Mouse (Mus musculus) midbrain, embryonic 11.5 days (tissue): ENCODE data around the gene Dscam. TPM values are rescaled to one million over a fixed set of nuclear protein-coding genes. Genes with fewer than 3 reads are reported as not detected.

ENCODE experiments used
- ATAC-seq: fragments of 200-750 bp; cut with Nextera tagmentation; 2 replicates; pipeline ENCODE4 v1.8.0; 2017; ENCODE audit warnings: moderate TSS enrichment, moderate library complexity; ENCODE audit not compliant: low FRiP score
- DNase-seq: peaks from one replicate; pipeline ENCODE4 v3.0.0; 2015; ENCODE audit warnings: low spot score; ENCODE audit errors: missing footprints
- H3K27ac ChIP-seq: fragments of 300-500 bp; sonication (generic); 2 replicates; pipeline ENCODE4 v1.5.1; 2014; ENCODE audit warnings: low read depth, low read length
- H3K27me3 ChIP-seq: fragments of 300-500 bp; sonication (generic); 2 replicates; pipeline ENCODE4 v1.6.1; 2014; ENCODE audit warnings: mild to moderate bottlenecking, low read length, moderate library complexity, mixed read lengths; ENCODE audit not compliant: control insufficient read depth, insufficient read depth
- H3K36me3 ChIP-seq: fragments of 300-500 bp; sonication (generic); 2 replicates; pipeline ENCODE4 v1.6.1; 2014; ENCODE audit warnings: mild to moderate bottlenecking, low read length, moderate library complexity, mixed read lengths; ENCODE audit not compliant: control insufficient read depth, insufficient read depth
- H3K4me1 ChIP-seq: fragments of 300-500 bp; sonication (generic); 2 replicates; pipeline ENCODE4 v1.6.1; 2014; ENCODE audit warnings: low read length; ENCODE audit not compliant: control insufficient read depth, insufficient read depth
- H3K4me2 ChIP-seq: fragments of 300-500 bp; sonication (generic); 2 replicates; pipeline ENCODE4 v1.6.1; 2014; ENCODE audit warnings: mild to moderate bottlenecking, moderate library complexity
- H3K4me3 ChIP-seq: fragments of 300-500 bp; sonication (generic); 2 replicates; pipeline ENCODE4 v1.5.1; 2014; ENCODE audit warnings: low read depth, low read length
- H3K9ac ChIP-seq: fragments of 300-500 bp; sonication (generic); 2 replicates; pipeline ENCODE4 v1.6.1; 2014; ENCODE audit warnings: low read length
- H3K9me3 ChIP-seq: fragments of 300-500 bp; sonication (generic); 2 replicates; pipeline ENCODE4 v1.6.1; 2016; ENCODE audit warnings: low read length; ENCODE audit not compliant: control insufficient read depth
- WGBS: fragments of 180-500 bp; shearing (Covaris S2); extraction: QIAGEN DNeasy Blood & Tissue Kit; methylation state at CpG from one replicate; pipeline ENCODE4 v1.1.7; 2014; 5-methylcytosine and 5-hydroxymethylcytosine counted together
- polyA plus RNA-seq: library from polyadenylated mRNA; unstranded; fragments of >200 nt; fragmentation: Nextera tagmentation; extraction: Ambion mirVana; gene quantifications from 2 replicates; pipeline ENCODE4 v1.2.1, GENCODE M21; 2014

Dscam gene
- polyA plus RNA-seq, 1 experiment from 2014 or later = 2.9 TPM

GRCm38 (mm10) chr16:96926977-96927376, 243.6 kb downstream of the Dscam start:
- H3K9ac ChIP-seq = no peak overlapping the region
- H3K4me1 ChIP-seq = no peaks in the 10 kb centered on the region
- ATAC-seq (no peak), DNase-seq (no peak)
- no peak overlapping the region for H3K4me3 ChIP-seq
- H3K9me3 ChIP-seq = no peaks in the 10 kb centered on the region
- H3K27ac ChIP-seq = no peak overlapping the region
- WGBS = 65% methylated on average over 3 of the region's 3 CpGs
- no peaks in the 10 kb centered on the region for H3K36me3 ChIP-seq
- no peak overlapping the region for H3K4me2 ChIP-seq
- H3K27me3 ChIP-seq = no peaks in the 10 kb centered on the region

GRCm38 (mm10) chr16:96923941-96924340, 246.6 kb downstream of the Dscam start:
- ATAC-seq = no peak
- Histone ChIP-seq H3K4me1 (no peaks in the 10 kb centered on the region), H3K27ac (no peak overlapping the region), H3K27me3 (no peaks in the 10 kb centered on the region), H3K4me2 (no peak overlapping the region), H3K9me3 (no peaks in the 10 kb centered on the region), H3K4me3 (no peak overlapping the region), H3K36me3 (no peaks in the 10 kb centered on the region), H3K9ac (no peak overlapping the region)
- DNase-seq = no peak
- WGBS = 88% methylated on average over 4 of the region's 4 CpGs

GRCm38 (mm10) chr16:96914495-96914894, 256.1 kb downstream of the Dscam start:
- DNase-seq = no peak
- 91% methylated on average over 3 of the region's 3 CpGs for WGBS

DNA sequence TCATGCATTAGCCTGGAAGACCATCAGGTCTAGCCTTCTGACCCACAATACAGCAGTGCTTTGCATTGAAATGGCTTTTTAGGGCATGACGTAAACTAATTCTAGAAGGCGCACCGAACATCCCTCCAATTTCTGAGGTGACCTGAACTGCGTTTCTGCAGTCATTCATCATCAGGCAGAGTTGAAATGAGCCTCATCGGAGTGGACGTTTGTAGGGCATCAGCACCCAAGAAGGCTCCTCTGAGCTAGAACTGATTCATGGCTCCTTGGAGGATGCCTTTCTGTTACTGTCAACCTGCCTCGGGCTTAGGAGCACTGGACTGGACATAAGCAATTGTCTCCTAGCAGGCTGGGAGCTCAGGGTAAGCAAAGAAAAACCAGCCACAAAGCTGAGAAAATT, 257.7 kb downstream of the Dscam start:
- Histone ChIP-seq H3K9ac (no peak overlapping the region), H3K4me1 (no peaks in the 10 kb centered on the region), H3K4me3 (no peak overlapping the region), H3K27ac (no peak overlapping the region), H3K36me3 (no peaks in the 10 kb centered on the region), H3K9me3 (no peaks in the 10 kb centered on the region), H3K4me2 (no peak overlapping the region), H3K27me3 (no peaks in the 10 kb centered on the region)
- ATAC-seq (no peak), DNase-seq (no peak)
- 89% methylated on average over 7 of the region's 7 CpGs for WGBS

More at GRCm38 (mm10) chr16:96914495-96914894, 256.1 kb downstream of the Dscam start:
- H3K9ac ChIP-seq = no peak overlapping the region
- H3K4me3 ChIP-seq = no peak overlapping the region
- H3K27ac ChIP-seq = no peak overlapping the region
- no peak overlapping the region for H3K4me2 ChIP-seq
- no peaks in the 10 kb centered on the region for H3K27me3 ChIP-seq
- ATAC-seq = no peak
- no peaks in the 10 kb centered on the region for H3K36me3 ChIP-seq
- H3K9me3 ChIP-seq = no peaks in the 10 kb centered on the region
- no peaks in the 10 kb centered on the region for H3K4me1 ChIP-seq

- ATAC-seq = no peak
- no peak for DNase-seq
- Histone ChIP-seq H3K9ac (no peak overlapping the region), H3K4me1 (no peaks in the 10 kb centered on the region), H3K4me2 (no peak overlapping the region), H3K4me3 (no peak overlapping the region), H3K27me3 (no peaks in the 10 kb centered on the region), H3K36me3 (no peaks in the 10 kb centered on the region), H3K27ac (no peak overlapping the region), H3K9me3 (no peaks in the 10 kb centered on the region)
- 96% methylated on average over 2 of the region's 2 CpGs for WGBS
Measured at GRCm38 (mm10) chr16:96912103-96912502, 258.4 kb downstream of the Dscam start.

- Histone ChIP-seq H3K4me1 (no peaks in the 10 kb centered on the region), H3K9ac (no peak overlapping the region), H3K4me3 (no peak overlapping the region), H3K9me3 (no peaks in the 10 kb centered on the region), H3K4me2 (no peak overlapping the region), H3K27ac (no peak overlapping the region), H3K27me3 (no peaks in the 10 kb centered on the region), H3K36me3 (no peaks in the 10 kb centered on the region)
- WGBS = 82% methylated on average over 4 of the region's 4 CpGs
- no peak for DNase-seq
- ATAC-seq = no peak
Measured at GRCm38 (mm10) chr16:96910405-96911164, 260.0 kb downstream of the Dscam start.

GRCm38 (mm10) chr16:96907818-96908217, 262.7 kb downstream of the Dscam start:
- no peaks in the 10 kb centered on the region for H3K9me3 ChIP-seq
- H3K36me3 ChIP-seq = no peaks in the 10 kb centered on the region
- H3K4me1 ChIP-seq = no peaks in the 10 kb centered on the region
- no peak overlapping the region for H3K9ac ChIP-seq
- DNase-seq (no peak), ATAC-seq (no peak)
- H3K27me3 ChIP-seq = no peaks in the 10 kb centered on the region
- H3K4me3 ChIP-seq = no peak overlapping the region
- 89% methylated on average over 1 of the region's 1 CpGs for WGBS
- no peak overlapping the region for H3K4me2 ChIP-seq
- no peak overlapping the region for H3K27ac ChIP-seq

DNA sequence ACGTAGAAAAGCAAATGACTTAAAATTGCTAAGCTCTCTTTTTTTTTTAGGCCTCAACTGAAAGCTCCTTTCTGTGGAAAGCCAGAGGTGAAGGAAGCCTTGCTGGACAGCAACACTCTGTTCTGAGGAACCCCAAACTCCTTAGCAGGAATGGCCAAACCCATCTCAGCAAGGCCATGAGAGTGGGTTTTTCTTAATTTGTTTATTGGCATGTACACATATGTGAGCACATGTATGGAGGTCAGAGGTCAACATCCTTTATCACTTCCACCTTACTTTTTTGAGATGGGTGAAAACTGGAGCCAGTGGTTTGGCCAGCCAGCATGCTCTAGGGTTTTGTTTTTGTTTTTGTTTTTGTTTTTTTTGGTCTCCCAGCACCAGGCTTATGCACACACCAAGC, 263.5 kb downstream of the Dscam start:
- no peaks in the 10 kb centered on the region for H3K4me1 ChIP-seq
- no peak overlapping the region for H3K4me3 ChIP-seq
- no peak overlapping the region for H3K27ac ChIP-seq
- 86% methylated on average over 1 of the region's 1 CpGs for WGBS
- H3K9ac ChIP-seq = no peak overlapping the region
- H3K4me2 ChIP-seq = no peak overlapping the region
- DNase-seq = no peak
- no peaks in the 10 kb centered on the region for H3K27me3 ChIP-seq
- H3K36me3 ChIP-seq = no peaks in the 10 kb centered on the region
- H3K9me3 ChIP-seq = no peaks in the 10 kb centered on the region
- no peak for ATAC-seq

DNA sequence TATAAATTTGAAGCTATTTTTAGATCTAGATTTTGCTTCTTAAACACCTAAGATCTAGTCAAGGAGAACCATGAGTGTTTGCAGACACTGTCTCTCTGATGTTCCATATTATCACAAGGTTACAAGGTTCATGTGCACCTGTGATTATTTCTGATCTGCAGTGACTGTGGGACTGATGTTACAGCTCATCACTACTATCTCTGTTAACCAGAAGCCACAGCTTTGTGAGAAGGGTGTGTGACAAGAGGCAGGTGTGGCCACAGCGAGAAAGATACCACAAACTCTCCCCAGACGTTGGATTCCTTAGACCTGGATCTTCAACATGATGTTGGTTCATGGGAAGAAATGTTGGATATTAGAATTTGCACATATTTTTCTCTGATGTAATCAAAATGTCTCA, 263.9 kb downstream of the Dscam start:
- DNase-seq = no peak
- Histone ChIP-seq H3K27ac (no peak overlapping the region), H3K27me3 (no peaks in the 10 kb centered on the region), H3K9me3 (no peaks in the 10 kb centered on the region), H3K4me1 (no peaks in the 10 kb centered on the region), H3K9ac (no peak overlapping the region), H3K4me2 (no peak overlapping the region), H3K36me3 (no peaks in the 10 kb centered on the region), H3K4me3 (no peak overlapping the region)
- ATAC-seq = no peak
- 81% methylated on average over 2 of the region's 2 CpGs for WGBS
